Mouse (Mus musculus) left cerebral cortex, postnatal 14 days (tissue): ENCODE measurements around the gene Tcl1. TPM values are rescaled to one million over a fixed set of nuclear protein-coding genes. Genes with fewer than 3 reads are reported as not detected.
A peak's percentile ranks its signal among the peaks of the same experiment; 100 is the strongest.
"Not testable (repeated sequence)": the region's sequence is repeated elsewhere in the genome, so short reads cannot be mapped to it uniquely, and the experiment has no call there.

Source experiments
- DNase-seq, 2 experiments: peaks; one replicate each; pipeline ENCODE4 v3.0.0; 2021 to 2022; ENCODE audit warnings: low spot score in 2 of 2, mixed read lengths in 1 of 2
- intact Hi-C: fragments of 180-260 bp; cut with DNase I; formaldehyde crosslinking; loops from one replicate; pipeline ENCODE4 v1.15.1; 2025
- long read RNA-seq, 2 experiments: library from polyadenylated mRNA; stranded (forward); transcript quantifications; one replicate each; pipeline ENCODE4 v2.0.0; 2021
- total RNA-seq, 2 experiments: library from RNA; stranded (reverse); gene quantifications; 2 replicates each; pipeline ENCODE4 v1.2.3; 2021

The Tcl1 gene
- total RNA-seq, result not detected
- long read RNA-seq, experiment 1, result 0 reads
- long read RNA-seq, experiment 2, result 0 reads

- intact Hi-C loops, result no loop called here
Observed at GRCm38 (mm10) chr12:105222601-105223319, at the start of gene Tcl1. Gene Tcl1 (minus strand): TSS chr12:105222793.

GRCm38 (mm10) chr12:105271016-105271965 is 48.7 kb upstream of the Tcl1 start:
- intact Hi-C loops, result no loop called here
- DNase-seq, result no peak

More at GRCm38 (mm10) chr12:105222601-105223319, at the start of gene Tcl1:
- DNase-seq, result no peak

- peak in 1 of 2 experiments; percentile 51 for DNase-seq
- intact Hi-C loops, result no loop called here
Observed at GRCm38 (mm10) chr12:105267076-105267475, 44.5 kb upstream of the Tcl1 start.

GRCm38 (mm10) chr12:105266096-105266495 is 43.5 kb upstream of the Tcl1 start:
- DNase-seq, result no peak
- intact Hi-C loops, result no loop called here

- intact Hi-C loops, result no loop called here
- DNase-seq, result no peak
Observed at GRCm38 (mm10) chr12:105259221-105259620, 36.6 kb upstream of the Tcl1 start.

- DNase-seq, result no peak
- intact Hi-C loops, result no loop called here
Observed at GRCm38 (mm10) chr12:105258787-105259186, 36.2 kb upstream of the Tcl1 start.

GRCm38 (mm10) chr12:105253796-105254195 is 31.2 kb upstream of the Tcl1 start:
- intact Hi-C loops, result no loop called here
- DNase-seq, result no peak

GRCm38 (mm10) chr12:105248763-105249233 is 26.2 kb upstream of the Tcl1 start:
- no peak for DNase-seq
- intact Hi-C loops, result no loop called here

GRCm38 (mm10) chr12:105239060-105239459 is 16.5 kb upstream of the Tcl1 start:
- no peak for DNase-seq
- intact Hi-C loops, result no loop called here

GRCm38 (mm10) chr12:105235091-105235490 is 12.5 kb upstream of the Tcl1 start:
- intact Hi-C loops, result no loop called here
- no peak for DNase-seq

GRCm38 (mm10) chr12:105234362-105234761 is 11.8 kb upstream of the Tcl1 start:
- intact Hi-C loops, result no loop called here
- no peak for DNase-seq

- intact Hi-C loops, result no loop called here
- no peak for DNase-seq
Observed at GRCm38 (mm10) chr12:105224621-105225320, 2.2 kb upstream of the Tcl1 start.

- intact Hi-C loops, result no loop called here
- DNase-seq, result no peak
Observed at GRCm38 (mm10) chr12:105217101-105217760, 5.4 kb downstream of the Tcl1 start.

- DNase-seq, result no peak
- intact Hi-C loops, result no loop called here
Observed at GRCm38 (mm10) chr12:105209231-105209630, 13.4 kb downstream of the Tcl1 start.

- DNase-seq, result no peak
- intact Hi-C loops, result no loop called here
Observed at GRCm38 (mm10) chr12:105208441-105208840, 14.2 kb downstream of the Tcl1 start.

- intact Hi-C loops, result no loop called here
- DNase-seq, result no peak
Observed at GRCm38 (mm10) chr12:105207071-105207470, 15.5 kb downstream of the Tcl1 start.

- DNase-seq, intact Hi-C loops: not testable (repeated sequence)
Observed at GRCm38 (mm10) chr12:105201657-105202056, 20.9 kb downstream of the Tcl1 start, which contains the start of gene Tcl1b4. Gene Tcl1b4 (plus strand): TSS chr12:105201957.

- intact Hi-C loops, result not testable (repeated sequence)
Observed at GRCm38 (mm10) chr12:105199684-105200497, 22.7 kb downstream of the Tcl1 start.

More at GRCm38 (mm10) chr12:105199684-105200497, 22.7 kb downstream of the Tcl1 start:
- DNase-seq, result not testable (repeated sequence)
